Mouse (Mus musculus): ENCODE measurements at regions not wholly inside any gene's neighbourhood (a gene's known extent, or its start where the extent isn't known, plus 50 kb on each side); places are given as distances from the start of the nearest gene placed in this dataset.

GRCm38 (mm10) chr12:46138646-46139045 lies 680.1 kb downstream of the Nova1 start:
- in situ Hi-C loops (cut with MboI, MseI) = no loop called here

DNA sequence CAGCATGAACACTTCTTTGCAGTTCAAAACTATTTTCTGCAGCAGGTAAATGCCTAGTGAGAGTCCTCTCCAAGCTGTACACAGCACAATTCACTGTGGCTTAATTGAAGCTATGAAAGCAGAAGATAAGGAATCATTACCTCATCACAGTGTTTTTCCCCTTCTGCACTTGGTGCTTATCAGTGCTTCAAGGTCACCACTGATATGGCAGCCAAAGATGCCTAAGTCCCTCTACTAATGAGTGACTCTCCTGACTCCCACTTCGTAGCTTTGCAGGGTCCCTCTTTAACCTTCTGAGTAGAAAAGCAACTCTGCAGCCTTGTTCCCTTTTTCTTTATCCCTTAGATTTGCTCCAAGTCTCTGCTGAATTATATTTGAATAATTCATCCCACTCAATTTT lies 692.9 kb downstream of the Nova1 start:
- in situ Hi-C loops (cut with MboI, MseI) = no loop called here

- in situ Hi-C loops (cut with MboI, MseI) = no loop called here
Observed at GRCm38 (mm10) chr12:46111352-46111751, 707.4 kb downstream of the Nova1 start.

- in situ Hi-C loops (cut with MboI, MseI) = no loop called here
Observed at GRCm38 (mm10) chr12:46083356-46083755, 735.4 kb downstream of the Nova1 start.

DNA sequence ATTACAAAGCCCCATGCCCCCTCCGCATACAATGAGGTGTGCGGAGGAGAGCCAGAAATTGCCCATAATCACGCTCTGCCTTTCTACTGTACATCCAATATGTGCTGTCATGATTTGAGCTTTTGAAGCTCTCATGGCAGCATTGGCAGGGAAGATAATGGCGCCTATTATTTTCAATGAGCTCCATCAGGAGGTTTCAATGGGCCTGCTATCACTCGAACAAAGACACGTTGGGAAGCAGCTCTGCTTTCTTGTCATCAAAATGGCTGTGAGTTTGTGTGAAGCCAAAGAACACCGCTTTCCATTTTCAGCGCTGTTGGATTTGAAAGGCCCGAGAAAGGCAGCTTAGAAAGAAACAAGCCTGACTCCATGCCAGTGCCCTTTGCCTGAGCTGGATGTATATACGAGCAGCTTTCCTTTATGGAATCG lies 742.9 kb downstream of the Nova1 start:
- in situ Hi-C loops (cut with MboI, MseI) = no loop called here

- in situ Hi-C loops (cut with MboI, MseI) = no loop called here
Observed at GRCm38 (mm10) chr12:46075355-46075754, 743.4 kb downstream of the Nova1 start.

- in situ Hi-C loops (cut with MboI, MseI) = no loop called here
Observed at GRCm38 (mm10) chr12:46066896-46067295, 751.8 kb downstream of the Nova1 start.

- in situ Hi-C loops (cut with MboI, MseI) = no loop called here
Observed at GRCm38 (mm10) chr12:46040626-46041025, 778.1 kb downstream of the Nova1 start.

DNA sequence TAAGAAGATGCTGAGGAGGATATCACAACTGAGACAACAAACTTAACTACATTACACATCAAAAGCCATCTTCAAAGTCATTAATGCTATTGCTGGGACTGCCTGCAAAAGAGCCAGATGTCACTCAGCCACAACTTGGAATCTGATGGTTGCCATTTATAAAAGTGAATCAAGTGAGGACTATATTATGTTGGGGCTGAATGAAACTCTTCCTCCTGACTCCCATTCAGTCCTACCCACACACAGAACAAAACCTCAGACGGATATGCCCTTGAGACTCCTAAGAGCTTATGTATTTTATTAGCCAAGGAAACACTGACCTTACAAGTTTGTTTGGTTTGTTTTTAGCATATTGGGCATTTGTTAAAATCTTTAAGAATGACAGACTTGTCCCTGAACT lies 778.5 kb downstream of the Nova1 start:
- in situ Hi-C loops (cut with MboI, MseI) = no loop called here

DNA sequence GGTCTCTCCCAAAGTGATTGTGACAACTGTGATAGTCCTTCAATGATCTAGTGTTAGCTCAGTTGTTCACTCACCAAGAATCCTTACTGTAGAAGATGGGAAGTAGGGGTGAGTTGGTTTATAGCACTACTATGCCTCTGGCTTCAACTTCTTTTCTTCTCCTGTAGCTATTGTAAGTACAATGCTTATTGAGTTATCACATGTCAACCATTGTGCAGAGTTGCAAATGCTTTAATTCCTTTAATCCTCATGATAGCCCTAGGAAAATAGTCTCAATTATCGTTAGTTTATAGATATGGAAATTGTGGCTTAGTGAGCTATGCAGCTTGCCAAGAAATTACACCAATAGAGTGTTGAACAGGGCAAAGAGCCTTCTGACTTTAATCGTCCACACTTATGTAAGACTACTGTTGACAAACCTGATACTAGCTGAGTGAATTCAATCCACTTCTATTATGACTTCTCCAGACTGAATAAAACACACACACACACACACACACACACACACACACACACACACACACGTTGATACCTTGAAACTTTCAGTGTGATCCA lies 782.1 kb downstream of the Nova1 start:
- in situ Hi-C loops (cut with MboI, MseI) = no loop called here

DNA sequence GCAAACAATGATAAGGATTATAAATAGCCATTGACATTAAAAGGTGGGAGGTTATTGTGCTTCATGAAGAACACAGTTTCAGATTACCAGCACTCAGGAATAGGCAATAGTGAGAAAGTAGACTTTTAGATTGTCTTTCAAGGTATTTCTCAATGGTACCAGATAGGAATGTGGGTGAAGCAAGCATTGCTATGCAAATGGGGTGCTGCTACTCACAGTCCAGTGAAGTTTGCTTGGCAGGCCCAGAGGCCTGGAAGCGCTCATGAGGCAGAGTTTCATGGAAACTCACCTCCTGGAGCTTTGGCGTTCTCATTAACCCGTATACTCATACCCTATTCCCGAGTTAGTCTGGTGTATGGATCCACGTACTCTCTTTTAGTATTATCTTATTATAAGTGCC lies 793.5 kb downstream of the Nova1 start:
- in situ Hi-C loops (cut with MboI, MseI) = no loop called here

GRCm38 (mm10) chr12:46021546-46021910 lies 797.2 kb downstream of the Nova1 start:
- in situ Hi-C loops (cut with MboI, MseI) = no loop called here

- in situ Hi-C loops (cut with MboI, MseI) = no loop called here
Observed at GRCm38 (mm10) chr12:46020835-46021545, 797.7 kb downstream of the Nova1 start.

GRCm38 (mm10) chr12:45977691-45978414 lies 840.9 kb downstream of the Nova1 start:
- in situ Hi-C loops (cut with MboI, MseI) = loop anchor here (10.0 kb wide), 1 partner anchor 953 kb away; no protein-coding TSS in a partner anchor

GRCm38 (mm10) chr12:45975780-45976179 lies 842.9 kb downstream of the Nova1 start:
- in situ Hi-C loops (cut with MboI, MseI) = loop anchor here (10.0 kb wide), 1 partner anchor 951 kb away; no protein-coding TSS in a partner anchor

DNA sequence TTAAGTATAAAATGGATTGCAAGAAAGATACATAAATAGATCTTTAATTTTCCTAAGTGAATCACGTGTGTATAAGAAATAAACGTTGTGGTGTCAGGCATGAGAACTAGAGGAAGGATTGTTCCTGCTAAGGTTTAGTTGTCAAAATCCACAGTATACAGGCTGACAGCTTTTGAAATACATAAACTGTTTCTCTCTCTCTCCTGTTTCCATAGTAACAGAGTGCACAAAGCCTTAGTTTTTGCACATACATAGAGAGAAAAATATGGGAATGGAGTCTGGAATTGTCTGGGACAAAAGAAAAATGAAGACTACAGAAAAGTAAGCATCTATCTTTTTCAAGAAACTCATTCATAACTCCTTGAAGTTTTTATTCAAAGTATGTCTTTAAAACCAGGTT lies 848.3 kb downstream of the Nova1 start:
- in situ Hi-C loops (cut with MboI, MseI) = loop anchor here (10.0 kb wide), 1 partner anchor 946 kb away; no protein-coding TSS in a partner anchor

DNA sequence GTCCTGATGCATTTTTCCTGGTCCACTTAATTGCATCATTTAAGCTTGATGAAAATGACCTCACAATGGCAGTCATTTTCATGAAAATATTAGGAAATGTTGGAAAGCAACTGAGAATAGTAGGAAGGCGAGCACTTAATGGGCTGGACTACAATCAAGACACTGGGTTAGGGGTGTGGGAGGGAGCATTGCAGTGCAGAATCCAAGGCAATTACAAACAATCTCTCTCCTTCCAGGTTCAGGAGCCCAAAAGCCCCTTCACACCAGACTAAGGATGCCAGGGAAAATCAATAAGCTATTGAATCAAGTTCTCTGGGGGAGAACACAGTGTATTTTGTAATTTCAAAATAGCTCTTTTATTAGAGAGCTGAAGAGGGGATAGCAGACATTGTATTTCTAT lies 848.8 kb downstream of the Nova1 start:
- in situ Hi-C loops (cut with MboI, MseI) = loop anchor here (10.0 kb wide), 1 partner anchor 945 kb away; no protein-coding TSS in a partner anchor

GRCm38 (mm10) chr12:45946918-45947317 lies 871.8 kb downstream of the Nova1 start:
- in situ Hi-C loops (cut with MboI, MseI) = no loop called here

DNA sequence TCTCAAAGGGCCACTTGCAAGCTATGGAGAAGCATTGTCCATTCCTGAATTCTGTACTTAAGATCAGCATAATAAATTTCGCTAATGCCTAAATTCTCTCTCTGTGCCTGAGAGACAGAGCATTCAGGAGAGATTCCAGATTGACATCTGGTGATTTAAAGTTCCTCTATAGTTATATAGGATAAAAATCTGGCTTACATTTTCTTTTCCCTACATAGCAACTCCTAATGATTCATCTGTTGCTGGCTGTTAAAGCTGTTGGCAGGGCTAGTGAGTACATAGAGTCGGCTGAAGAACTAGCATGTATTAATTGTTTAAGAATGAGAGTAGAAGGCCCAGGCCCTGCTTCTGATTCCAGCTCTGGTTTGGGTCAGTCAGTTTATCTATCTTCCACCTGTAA lies 870.0 kb upstream of the Stxbp6 start:
- in situ Hi-C loops (cut with MboI, MseI) = no loop called here

GRCm38 (mm10) chr12:45942402-45942801 lies 867.9 kb upstream of the Stxbp6 start:
- in situ Hi-C loops (cut with MboI, MseI) = no loop called here

- in situ Hi-C loops (cut with MboI, MseI) = no loop called here
Observed at GRCm38 (mm10) chr12:45933388-45933787, 858.9 kb upstream of the Stxbp6 start.

DNA sequence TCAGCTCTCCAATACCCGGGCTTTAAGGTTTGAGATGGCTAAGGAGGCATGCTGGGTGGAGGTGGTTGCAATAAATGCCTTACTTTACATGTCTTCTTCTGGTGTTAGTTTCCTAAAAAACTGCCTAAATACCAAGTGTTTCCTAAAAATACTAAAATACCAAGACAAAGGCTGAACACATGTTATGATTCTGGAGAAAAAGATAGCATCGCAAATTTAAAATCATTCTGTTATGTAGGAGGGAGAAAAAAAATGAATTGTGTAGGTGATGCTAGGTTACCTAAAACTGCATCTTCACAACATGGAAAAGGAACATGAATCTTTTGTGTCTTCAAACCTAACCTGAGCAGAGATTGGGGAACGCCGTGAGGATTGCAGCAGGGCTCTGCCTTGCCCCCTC lies 857.7 kb upstream of the Stxbp6 start:
- in situ Hi-C loops (cut with MboI, MseI) = no loop called here

DNA sequence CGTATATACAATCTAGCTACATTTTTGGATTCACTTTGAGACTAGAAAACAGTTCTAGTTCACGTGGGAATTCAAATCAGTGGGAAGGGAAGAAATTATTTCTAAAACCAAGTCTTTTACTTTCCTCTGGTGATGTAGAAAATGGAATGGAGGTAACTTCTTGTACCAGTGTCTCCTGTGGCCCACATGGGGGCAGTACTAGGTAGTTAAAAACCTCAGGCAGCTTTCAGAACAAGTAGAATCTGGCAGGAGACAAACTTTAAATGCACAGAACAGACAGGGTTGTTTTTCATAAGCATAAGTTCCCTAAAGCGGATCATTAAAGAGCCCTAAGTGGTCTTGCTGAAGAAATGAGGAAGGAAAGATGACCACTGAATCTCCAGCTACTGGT lies 855.2 kb upstream of the Stxbp6 start:
- in situ Hi-C loops (cut with MboI, MseI) = no loop called here
